Mouse (Mus musculus) liver, embryonic 15.5 days (tissue): Measurements from ENCODE around the gene Tomm40. TPM values are rescaled to one million over a fixed set of nuclear protein-coding genes. Genes with fewer than 3 reads are reported as not detected.

ENCODE experiments used
- ATAC-seq: fragments of 200-750 bp; cut with Nextera tagmentation; 2 replicates; pipeline ENCODE4 v1.8.0; 2017; ENCODE audit warnings: moderate number of reproducible peaks, mild to moderate bottlenecking, moderate library complexity; ENCODE audit not compliant: insufficient read depth
- H3K27ac ChIP-seq: fragments of 300-500 bp; sonication (generic); replicated peaks from 2 replicates; pipeline ENCODE4 v1.5.1; 2015; ENCODE audit warnings: mild to moderate bottlenecking, inconsistent platforms
- H3K27me3 ChIP-seq: fragments of 300-500 bp; sonication (generic); 2 replicates; pipeline ENCODE4 v1.6.1; 2015; ENCODE audit warnings: mild to moderate bottlenecking, inconsistent platforms
- H3K36me3 ChIP-seq: fragments of 300-500 bp; sonication (generic); replicated peaks from 2 replicates; pipeline ENCODE4 v1.6.1; 2015; ENCODE audit warnings: moderate library complexity, mild to moderate bottlenecking, inconsistent platforms
- H3K4me1 ChIP-seq: fragments of 300-500 bp; sonication (generic); replicated peaks from 2 replicates; pipeline ENCODE4 v1.6.1; 2015; ENCODE audit warnings: inconsistent platforms
- H3K4me2 ChIP-seq: fragments of 300-500 bp; sonication (generic); 2 replicates; pipeline ENCODE4 v1.6.1; 2015; ENCODE audit warnings: moderate library complexity, mild to moderate bottlenecking, inconsistent platforms
- H3K4me3 ChIP-seq: fragments of 300-500 bp; sonication (generic); replicated peaks from 2 replicates; pipeline ENCODE4 v1.5.1; 2015; ENCODE audit warnings: mild to moderate bottlenecking, inconsistent platforms
- H3K9ac ChIP-seq: fragments of 300-500 bp; sonication (generic); 2 replicates; pipeline ENCODE4 v1.6.1; 2015; ENCODE audit warnings: moderate library complexity, mild to moderate bottlenecking, inconsistent platforms
- H3K9me3 ChIP-seq: fragments of 300-500 bp; sonication (generic); replicated peaks from 2 replicates; pipeline ENCODE4 v1.6.1; 2016; ENCODE audit warnings: inconsistent platforms
- whole genome bisulfite sequencing: fragments of 180-500 bp; shearing (Covaris S2); methylation state at CpG from one replicate; pipeline ENCODE4 v1.1.7; 2015; ENCODE audit warnings: mixed read lengths; ENCODE audit not compliant: insufficient replicate concordance; 5-methylcytosine and 5-hydroxymethylcytosine counted together
- polyA plus RNA-seq: library from polyadenylated mRNA; unstranded; fragments of >200 nt; fragmentation: Nextera tagmentation; extraction: Ambion mirVana; gene quantifications from 2 replicates; pipeline ENCODE4 v1.2.1, GENCODE M21; 2015

Gene Tomm40
- polyA plus RNA-seq, 1 experiment from 2014 or later, result 87.2 TPM

GRCm38 (mm10) chr7:19671511-19671910 is 43.7 kb downstream of the Tomm40 start:
- H3K36me3 ChIP-seq, result no peaks in the 10 kb centered on the region
- H3K4me1 ChIP-seq, result peaks cover 18% of the 10 kb centered on the region
- no peak overlapping the region for H3K27ac ChIP-seq
- H3K27me3 ChIP-seq, result no peaks in the 10 kb centered on the region
- no peak overlapping the region for H3K4me3 ChIP-seq
- no peak overlapping the region for H3K4me2 ChIP-seq
- ATAC-seq, result no peak
- H3K9ac ChIP-seq, result no peak overlapping the region
- 66% methylated on average over 10 of the region's 10 CpGs for WGBS
- no peaks in the 10 kb centered on the region for H3K9me3 ChIP-seq

- Histone ChIP-seq H3K9me3 (no peaks in the 10 kb centered on the region), H3K9ac (peak overlapping the region; percentile 4; the same call in 1 of the 2 replicates), H3K27ac (peak overlapping the region; percentile 81), H3K27me3 (no peaks in the 10 kb centered on the region), H3K4me3 (0 out of 2 replicates have a peak overlapping the region, but pooled peaks have one; percentile 7), H3K4me1 (peaks cover 28% of the 10 kb centered on the region), H3K4me2 (peak overlapping the region; percentile 46), H3K36me3 (no peaks in the 10 kb centered on the region)
- ATAC-seq, result peak; percentile 33
- 7% methylated on average over 10 of the region's 10 CpGs for WGBS
These were observed 46.1 kb downstream of the Tomm40 start for GRCm38 (mm10) chr7:19668947-19669721.

GRCm38 (mm10) chr7:19667434-19667833 is 47.8 kb downstream of the Tomm40 start:
- Histone ChIP-seq H3K9ac (no peak overlapping the region), H3K36me3 (peaks cover 4% of the 10 kb centered on the region; the same call in 1 of the 2 replicates), H3K27ac (no peak overlapping the region; the same call in 1 of the 2 replicates), H3K27me3 (no peaks in the 10 kb centered on the region), H3K4me3 (no peak overlapping the region), H3K4me2 (no peak overlapping the region), H3K9me3 (no peaks in the 10 kb centered on the region), H3K4me1 (peaks cover 44% of the 10 kb centered on the region)
- no peak for ATAC-seq
- WGBS, result 62% methylated on average over 2 of the region's 2 CpGs

DNA sequence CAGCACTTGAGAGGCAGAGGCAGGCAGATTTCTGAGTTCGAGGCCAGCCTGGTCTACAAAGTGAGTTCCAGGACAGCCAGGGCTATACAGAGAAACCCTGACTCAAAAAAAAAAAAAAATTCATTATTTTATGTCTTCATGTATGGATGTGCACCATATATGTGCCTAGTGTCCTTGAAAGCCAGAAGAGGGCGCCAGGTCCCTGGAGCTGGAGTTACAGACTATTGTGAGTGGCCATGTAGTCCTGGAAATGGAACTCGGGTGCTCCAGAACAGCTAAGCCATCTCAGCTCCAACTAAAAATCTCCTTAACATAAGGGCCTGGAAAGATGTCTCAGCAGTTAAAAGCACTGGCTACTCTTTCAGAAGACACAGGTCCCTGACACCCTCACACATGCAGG is 48.5 kb downstream of the Tomm40 start:
- WGBS, result 61% methylated on average over 3 of the region's 3 CpGs
- Histone ChIP-seq H3K4me2 (no peak overlapping the region), H3K27me3 (no peaks in the 10 kb centered on the region), H3K9me3 (no peaks in the 10 kb centered on the region), H3K4me3 (no peak overlapping the region), H3K4me1 (peaks cover 47% of the 10 kb centered on the region), H3K9ac (no peak overlapping the region), H3K27ac (no peak overlapping the region), H3K36me3 (peaks cover 10% of the 10 kb centered on the region)
- ATAC-seq, result no peak

DNA sequence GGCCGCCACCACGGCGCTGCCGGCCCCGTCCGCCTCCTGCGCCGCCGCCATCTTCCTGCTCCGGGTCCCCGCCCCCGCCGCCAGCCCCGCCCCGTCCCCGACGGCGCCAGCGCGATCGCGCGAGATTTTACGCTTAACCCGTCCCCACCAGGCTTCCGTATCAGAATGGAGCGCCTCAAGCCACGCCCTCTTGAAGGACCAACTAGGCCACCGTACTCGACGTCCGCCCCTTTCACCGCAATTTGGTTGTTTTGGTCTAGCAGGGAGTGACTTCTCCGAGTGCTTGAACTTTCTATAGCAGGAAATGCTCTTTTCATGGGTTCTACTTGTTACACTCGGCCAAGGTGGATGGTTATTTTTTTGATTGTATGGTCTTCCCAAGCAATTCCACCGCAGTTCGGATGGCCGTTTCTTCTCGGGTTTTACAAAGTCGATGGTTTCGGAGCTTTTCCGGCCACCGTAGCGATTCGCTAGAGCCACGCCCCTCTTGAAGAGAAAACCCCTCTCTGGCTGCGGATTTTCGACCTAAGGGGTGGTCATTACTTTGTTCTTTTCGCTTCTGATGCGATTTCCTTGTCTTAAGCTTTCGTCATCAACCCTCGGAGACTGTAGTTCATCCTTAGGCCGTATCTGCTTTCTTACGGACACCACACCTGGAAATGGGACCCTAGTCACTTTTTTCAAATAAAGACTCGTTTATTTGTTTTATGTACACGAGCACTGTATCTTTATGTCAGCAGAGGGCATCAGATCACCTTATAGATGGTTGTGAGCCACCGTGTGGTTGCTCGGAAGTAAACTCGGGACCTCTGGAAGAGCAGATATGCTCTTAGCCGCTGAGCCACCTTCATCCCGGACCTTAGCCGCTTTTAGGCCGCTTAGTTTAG is 50.0 kb downstream of the Tomm40 start, which contains the start of gene Clptm1:
Clptm1 (minus strand) TSS at position 79 of the 887 bp plus-strand sequence.
- ATAC-seq, result peak; percentile 83
- Histone ChIP-seq H3K4me2 (peak within 1 kb of the TSS; percentile 83), H3K9me3 (no peaks in the 10 kb centered on the region)

DNA sequence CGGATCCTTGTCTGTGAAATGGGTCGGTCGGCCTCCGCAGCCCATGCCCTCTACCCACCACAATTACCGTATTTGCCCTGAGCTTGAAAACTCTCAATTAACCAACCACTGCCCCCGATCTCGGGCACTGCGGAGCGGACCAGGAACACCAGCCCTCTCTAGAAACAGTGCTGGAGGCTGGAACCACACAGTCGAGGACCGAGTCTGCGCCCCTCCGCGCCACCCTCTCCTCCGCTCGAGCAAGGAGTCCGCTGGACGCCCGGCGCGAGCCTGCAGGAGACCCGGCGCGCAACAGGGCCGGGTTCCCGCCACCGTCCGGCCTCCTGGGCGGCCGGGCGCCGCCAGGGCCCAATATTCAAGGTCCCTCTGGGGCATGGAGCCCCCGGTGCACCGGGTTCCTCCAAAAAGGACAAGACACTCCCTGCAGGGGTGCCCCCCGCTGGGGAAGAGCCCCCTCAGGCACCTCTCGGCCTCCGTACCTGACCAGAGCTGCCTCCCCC is 50.7 kb downstream of the Tomm40 start:
- Histone ChIP-seq H3K27me3 (no peaks in the 10 kb centered on the region), H3K4me2 (peak overlapping the region; percentile 83), H3K4me1 (peaks cover 42% of the 10 kb centered on the region), H3K27ac (peak overlapping the region; percentile 75), H3K9me3 (no peaks in the 10 kb centered on the region), H3K4me3 (peak overlapping the region; percentile 83), H3K36me3 (peaks cover 20% of the 10 kb centered on the region), H3K9ac (peak overlapping the region; percentile 89)
- ATAC-seq, result peak; percentile 55
- WGBS, result under 1% methylated on average over 35 of the region's 37 CpGs

More for the DNA sequence above, 50.0 kb downstream of the Tomm40 start, which contains the start of gene Clptm1:
- WGBS, result under 1% methylated on average over 63 of the region's 63 CpGs
- H3K27me3 ChIP-seq, result no peaks in the 10 kb centered on the region
- H3K4me1 ChIP-seq, result peaks cover 47% of the 10 kb centered on the region
- peaks cover 13% of the 10 kb centered on the region for H3K36me3 ChIP-seq
- peak within 1 kb of the TSS; percentile 94 for H3K27ac ChIP-seq
- peak within 1 kb of the TSS; percentile 89 for H3K9ac ChIP-seq
- H3K4me3 ChIP-seq, result peak within 1 kb of the TSS; percentile 83

DNA sequence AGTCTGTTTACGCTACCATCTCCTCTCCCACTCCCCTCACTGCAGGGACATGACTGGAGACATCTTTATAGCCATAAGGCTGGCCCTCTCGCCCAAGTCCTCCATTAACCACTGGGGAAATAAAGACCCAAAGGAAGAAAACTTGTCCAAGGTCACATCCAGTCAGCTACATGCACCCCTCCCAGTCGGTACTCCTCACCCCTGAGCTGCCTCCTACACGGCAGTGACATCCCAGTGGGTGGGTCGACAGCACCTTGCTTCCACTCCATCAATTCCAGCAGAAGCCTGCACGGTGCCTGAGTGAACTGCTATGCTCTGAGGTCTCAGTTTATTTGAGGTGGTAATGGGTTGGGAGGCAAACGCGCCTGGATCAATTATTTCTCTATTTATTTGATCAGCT is 51.3 kb downstream of the Tomm40 start:
- peak overlapping the region; percentile 83 for H3K4me3 ChIP-seq
- WGBS, result 13% methylated on average over 8 of the region's 8 CpGs
- H3K36me3 ChIP-seq, result peaks cover 25% of the 10 kb centered on the region
- no peaks in the 10 kb centered on the region for H3K27me3 ChIP-seq
- peak overlapping the region; percentile 89 for H3K9ac ChIP-seq
- peaks cover 36% of the 10 kb centered on the region for H3K4me1 ChIP-seq
- ATAC-seq, result no peak
- no peaks in the 10 kb centered on the region for H3K9me3 ChIP-seq
- H3K4me2 ChIP-seq, result peak overlapping the region; percentile 83
- H3K27ac ChIP-seq, result peak overlapping the region; percentile 75; the same call in 1 of the 2 replicates

DNA sequence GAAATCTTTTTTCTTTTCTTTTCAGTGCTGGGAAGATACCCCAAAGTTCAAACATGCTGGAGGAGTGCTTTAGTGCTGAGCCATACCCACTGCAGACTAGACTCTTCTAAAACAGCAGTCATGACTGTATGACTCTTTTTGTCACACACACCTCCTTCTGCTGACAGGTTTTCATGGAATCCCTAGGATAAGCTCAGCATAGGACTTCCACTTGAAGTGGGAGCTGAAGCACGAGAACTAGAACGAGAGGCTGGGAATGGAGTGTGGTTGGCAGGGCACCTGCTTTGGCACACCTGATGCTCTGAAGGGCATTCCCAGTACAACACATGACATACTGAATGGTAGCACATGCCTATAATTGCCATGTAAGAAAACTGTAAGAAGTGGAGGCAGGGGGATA is 62.6 kb downstream of the Tomm40 start:
- WGBS, result 85% methylated on average over 2 of the region's 2 CpGs
- Histone ChIP-seq H3K4me1 (peaks cover 21% of the 10 kb centered on the region), H3K27me3 (no peaks in the 10 kb centered on the region), H3K4me3 (no peak overlapping the region), H3K27ac (no peak overlapping the region), H3K36me3 (peaks cover 83% of the 10 kb centered on the region), H3K9ac (no peak overlapping the region), H3K4me2 (no peak overlapping the region), H3K9me3 (no peaks in the 10 kb centered on the region)
- ATAC-seq, result no peak

Other genes with a start within 250 kb of the Tomm40 start
- gene Bloc1s3, start 207.1 kb downstream of the Tomm40 start, polyA plus RNA-seq, result 0.79 and 1.1 TPM in 2 replicates
- gene Trappc6a, start 207.0 kb downstream of the Tomm40 start, polyA plus RNA-seq, result 41.2 and 42.0 TPM in 2 replicates
- not detected in 2 replicates for gene Nkpd1, start 197.6 kb downstream of the Tomm40 start, polyA plus RNA-seq
- 10.2 and 15.7 TPM in 2 replicates for gene Ppp1r37, start 152.4 kb downstream of the Tomm40 start, polyA plus RNA-seq
- gene Zfp296, start 138.2 kb downstream of the Tomm40 start, polyA plus RNA-seq, result 0.60 and 0.81 TPM in 2 replicates
- 79.6 and 90.9 TPM in 2 replicates for gene Gemin7, start 137.8 kb downstream of the Tomm40 start, polyA plus RNA-seq
- 12.2 and 13.4 TPM in 2 replicates for gene Clasrp, start 111.0 kb downstream of the Tomm40 start, polyA plus RNA-seq
- 1.7 TPM in 2 replicates for gene Relb, start 86.0 kb downstream of the Tomm40 start, polyA plus RNA-seq
- gene Clptm1, start 50.4 kb downstream of the Tomm40 start, polyA plus RNA-seq, result 48.3 and 48.8 TPM in 2 replicates
- 1,160 and 1,332 TPM in 2 replicates for gene Apoc2, start 37.5 kb downstream of the Tomm40 start, polyA plus RNA-seq
- 22.2 and 29.1 TPM in 2 replicates for gene Gm44805, start 34.0 kb downstream of the Tomm40 start, polyA plus RNA-seq
- 273 and 372 TPM in 2 replicates for gene Apoc4, start 34.0 kb downstream of the Tomm40 start, polyA plus RNA-seq
- gene Apoc1, start 22.8 kb downstream of the Tomm40 start, polyA plus RNA-seq, result 609 and 611 TPM in 2 replicates
- 2,704 and 3,478 TPM in 2 replicates for gene Apoe, start 16.2 kb downstream of the Tomm40 start, polyA plus RNA-seq
- gene Nectin2, start 35.0 kb upstream of the Tomm40 start, polyA plus RNA-seq, result 15.2 and 19.5 TPM in 2 replicates
- gene Bcam, start 55.6 kb upstream of the Tomm40 start, polyA plus RNA-seq, result 10.3 and 11.3 TPM in 2 replicates
- 3.5 and 3.8 TPM in 2 replicates for gene Cblc, start 81.4 kb upstream of the Tomm40 start, polyA plus RNA-seq
- 4.7 and 5.3 TPM in 2 replicates for gene Bcl3, start 107.3 kb upstream of the Tomm40 start, polyA plus RNA-seq
- not detected in 2 replicates for gene Gm19345, start 136.6 kb upstream of the Tomm40 start, polyA plus RNA-seq
- gene Ceacam16, start 145.9 kb upstream of the Tomm40 start, polyA plus RNA-seq, result not detected in 2 replicates
- gene Ceacam19, start 172.5 kb upstream of the Tomm40 start, polyA plus RNA-seq, result not detected in 2 replicates
- 2.8 and 3.4 TPM in 2 replicates for gene Pvr, start 205.7 kb upstream of the Tomm40 start, polyA plus RNA-seq
- 0.17 and 0.23 TPM in 2 replicates for gene Igsf23, start 235.3 kb upstream of the Tomm40 start, polyA plus RNA-seq
- gene Ceacam20, start 250.0 kb upstream of the Tomm40 start, polyA plus RNA-seq, result not detected in 2 replicates